Mouse (Mus musculus) Patski (cell line): Measurements from ENCODE around the gene Hinfp. TPM values are rescaled to one million over a fixed set of nuclear protein-coding genes. Genes with fewer than 3 reads are reported as not detected.

Source experiments
- ATAC-seq: fragments of 100-300 bp; one replicate; pipeline ENCODE4 v1.8.0; 2021
- CTCF ChIA-PET: fragments of 350-600 bp; sonication (Branson Sonifier 250); formaldehyde crosslinking; loops from one replicate; lab custom pipeline; 2022; ENCODE audit warnings: inconsistent platforms; lab: Charles Lee
- POLR2A ChIA-PET: fragments of 350-600 bp; sonication (Branson Sonifier 250); formaldehyde crosslinking; loops from one replicate; lab custom pipeline; 2022; ENCODE audit warnings: antibody characterized with exemption, inconsistent platforms; lab: Charles Lee
- DNase-seq: peaks from one replicate; pipeline ENCODE4 v3.0.0-alpha.2; 2011; ENCODE audit warnings: low read depth, low spot score
- H3K27me3 ChIP-seq: fragments of 371-371 bp; one replicate; pipeline ENCODE4 v1.5.1; 2021
- CTCF ChIP-seq: fragments of 100-300 bp; IDR thresholded peaks from one replicate; pipeline ENCODE4 v1.5.1; 2021
- in situ Hi-C: fragments of 300-500 bp; cut with MboI; formaldehyde crosslinking; loops from 3 replicates; pipeline ENCODE4 v1.11.1; 2018; ENCODE audit warnings: low pct_unique_long_range_greater_than_20kb, mixed read lengths
- polyA plus RNA-seq: library from polyadenylated mRNA; unstranded; gene quantifications from one replicate; pipeline ENCODE4 v1.2.3, GENCODE M21; 2021

Gene Hinfp
- polyA plus RNA-seq, 1 experiment from 2014 or later, result 18.1 TPM

- DNase-seq (no peak), ATAC-seq (no peak)
- POLR2A ChIA-PET, result no interaction called here
- H3K27me3 ChIP-seq, result peaks cover 17% of the 10 kb centered on the region
- in situ Hi-C loops, result loop anchor here (10.0 kb wide), 1 partner anchor 265 kb away; no protein-coding TSS in a partner anchor
- no peak for TF ChIP-seq CTCF
- CTCF ChIA-PET, result interaction anchor here (1.2 to 1.5 kb wide), 2 partner anchors 11 to 18 kb away, joined by 4 to 5 read pairs; no protein-coding TSS in a partner anchor
These were observed 56.0 kb downstream of the Hinfp start for GRCm38 (mm10) chr9:44249181-44250146.

DNA sequence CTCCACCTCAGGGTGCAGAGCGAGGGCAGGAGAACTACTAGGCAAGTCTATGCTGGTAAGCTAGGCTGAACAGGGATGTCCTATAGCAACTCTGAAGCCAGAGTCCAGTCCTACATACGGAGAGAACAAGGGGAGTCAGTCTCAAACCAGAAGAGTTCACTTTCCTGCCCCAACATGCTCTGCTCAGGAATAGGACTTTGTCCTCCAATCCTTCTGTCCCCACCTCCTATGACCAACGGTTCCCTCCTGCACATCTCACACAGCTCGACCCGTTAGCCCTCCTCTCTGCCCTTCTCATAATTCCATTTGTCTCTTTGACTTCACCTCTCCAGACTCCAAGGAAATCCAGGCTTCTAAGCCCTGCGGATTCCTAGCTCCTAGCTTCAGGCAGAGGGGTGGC lies 57.6 kb downstream of the Hinfp start:
- H3K27me3 ChIP-seq, result peaks cover 14% of the 10 kb centered on the region
- no peak for TF ChIP-seq CTCF
- POLR2A ChIA-PET, result no interaction called here
- CTCF ChIA-PET, result interaction anchor here (0.8 to 1.5 kb wide), 2 partner anchors 10 to 20 kb away, joined by 3 to 5 read pairs; no protein-coding TSS in a partner anchor
- in situ Hi-C loops, result no loop called here
- DNase-seq (no peak), ATAC-seq (no peak)

DNA sequence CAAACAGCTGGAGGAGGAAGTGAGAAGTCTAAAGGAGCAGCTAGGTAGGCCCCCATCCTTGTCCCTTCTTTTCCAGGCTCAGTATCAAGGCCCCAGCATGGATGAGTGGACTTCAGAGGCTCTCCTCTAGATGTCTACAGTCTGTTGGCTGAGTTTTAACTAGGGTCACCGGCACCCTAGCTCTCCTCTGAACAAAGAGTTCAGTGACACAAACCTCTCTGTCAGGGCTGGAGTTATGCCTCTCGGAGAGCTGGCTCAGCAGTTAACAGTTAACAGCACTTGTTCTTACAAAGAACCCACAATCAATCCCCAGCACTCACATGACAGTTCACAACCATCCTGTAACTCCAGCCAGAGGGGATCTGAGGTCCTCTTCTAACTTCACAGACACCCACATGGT lies 61.9 kb downstream of the Hinfp start:
- H3K27me3 ChIP-seq, result peaks cover 12% of the 10 kb centered on the region
- ChIA-PET POLR2A (no interaction called here), CTCF (interaction anchor here (1.5 kb wide), 1 partner anchor 13 kb away, joined by 3 read pairs; no protein-coding TSS in a partner anchor)
- DNase-seq, result no peak
- in situ Hi-C loops, result no loop called here
- TF ChIP-seq CTCF, result no peak
- ATAC-seq, result no peak

Other genes starting within 250 kb of the Hinfp start
- gene Usp2, start 238.7 kb downstream of the Hinfp start, polyA plus RNA-seq, result 1.7 TPM
- 0.12 TPM for gene Mfrp, start 203.9 kb downstream of the Hinfp start, polyA plus RNA-seq
- gene C1qtnf5, start 198.4 kb downstream of the Hinfp start, polyA plus RNA-seq, result 0.15 TPM
- 0.08 TPM for gene Gm49380, start 192.2 kb downstream of the Hinfp start, polyA plus RNA-seq
- 38.4 TPM for gene Rnf26, start 192.2 kb downstream of the Hinfp start, polyA plus RNA-seq
- 72.8 TPM for gene Mcam, start 171.2 kb downstream of the Hinfp start, polyA plus RNA-seq
- gene Cbl, start 71.6 kb downstream of the Hinfp start, polyA plus RNA-seq, result 20.2 TPM
- gene Ccdc153, start 65.0 kb downstream of the Hinfp start, polyA plus RNA-seq, result not detected
- gene Pdzd3, start 54.2 kb downstream of the Hinfp start, polyA plus RNA-seq, result 0.03 TPM
- 1.3 TPM for gene Nlrx1, start 37.1 kb downstream of the Hinfp start, polyA plus RNA-seq
- 0.04 TPM for gene Abcg4, start 17.1 kb downstream of the Hinfp start, polyA plus RNA-seq
- gene C2cd2l, start 14.6 kb upstream of the Hinfp start, polyA plus RNA-seq, result 29.5 TPM
- gene Dpagt1, start 20.3 kb upstream of the Hinfp start, polyA plus RNA-seq, result 37.0 TPM
- 80.2 TPM for gene H2afx, start 29.0 kb upstream of the Hinfp start, polyA plus RNA-seq
- 46.8 TPM for gene Hmbs, start 38.6 kb upstream of the Hinfp start, polyA plus RNA-seq
- gene Vps11, start 56.0 kb upstream of the Hinfp start, polyA plus RNA-seq, result 46.5 TPM
- gene Hyou1, start 73.8 kb upstream of the Hinfp start, polyA plus RNA-seq, result 190 TPM
- 28.7 TPM for gene Slc37a4, start 91.2 kb upstream of the Hinfp start, polyA plus RNA-seq
- gene Rps25, start 101.5 kb upstream of the Hinfp start, polyA plus RNA-seq, result 764 TPM
- gene Trappc4, start 101.9 kb upstream of the Hinfp start, polyA plus RNA-seq, result 66.3 TPM
- gene Ccdc84, start 112.9 kb upstream of the Hinfp start, polyA plus RNA-seq, result 30.5 TPM
- gene Foxr1, start 135.5 kb upstream of the Hinfp start, polyA plus RNA-seq, result not detected
- gene Upk2, start 149.3 kb upstream of the Hinfp start, polyA plus RNA-seq, result not detected
- gene Bcl9l, start 177.2 kb upstream of the Hinfp start, polyA plus RNA-seq, result 40.4 TPM